Mouse (Mus musculus) urinary bladder, postnatal 0 days (tissue): ENCODE results near the gene Supt5. TPM values are rescaled to one million over a fixed set of nuclear protein-coding genes. Genes with fewer than 3 reads are reported as not detected.

Experiments used
- polyA plus RNA-seq: library from polyadenylated mRNA; unstranded; fragments of >200 nt; fragmentation: Nextera tagmentation; extraction: Ambion mirVana; gene quantifications from 2 replicates; pipeline ENCODE4 v1.2.1, GENCODE M21; 2015

The Supt5 gene
- polyA plus RNA-seq = 43.2 and 47.1 TPM in 2 replicates

GRCm38 (mm10) chr7:28338108-28338998 lies at the start of gene Supt5:
TSS of gene Supt5 (minus strand) at chr7:28338746.

GRCm38 (mm10) chr7:28380237-28381016 lies 41.9 kb upstream of the Supt5 start, which contains the start of gene Zfp36:
TSS of gene Zfp36 (minus strand) at chr7:28380253.

DNA sequence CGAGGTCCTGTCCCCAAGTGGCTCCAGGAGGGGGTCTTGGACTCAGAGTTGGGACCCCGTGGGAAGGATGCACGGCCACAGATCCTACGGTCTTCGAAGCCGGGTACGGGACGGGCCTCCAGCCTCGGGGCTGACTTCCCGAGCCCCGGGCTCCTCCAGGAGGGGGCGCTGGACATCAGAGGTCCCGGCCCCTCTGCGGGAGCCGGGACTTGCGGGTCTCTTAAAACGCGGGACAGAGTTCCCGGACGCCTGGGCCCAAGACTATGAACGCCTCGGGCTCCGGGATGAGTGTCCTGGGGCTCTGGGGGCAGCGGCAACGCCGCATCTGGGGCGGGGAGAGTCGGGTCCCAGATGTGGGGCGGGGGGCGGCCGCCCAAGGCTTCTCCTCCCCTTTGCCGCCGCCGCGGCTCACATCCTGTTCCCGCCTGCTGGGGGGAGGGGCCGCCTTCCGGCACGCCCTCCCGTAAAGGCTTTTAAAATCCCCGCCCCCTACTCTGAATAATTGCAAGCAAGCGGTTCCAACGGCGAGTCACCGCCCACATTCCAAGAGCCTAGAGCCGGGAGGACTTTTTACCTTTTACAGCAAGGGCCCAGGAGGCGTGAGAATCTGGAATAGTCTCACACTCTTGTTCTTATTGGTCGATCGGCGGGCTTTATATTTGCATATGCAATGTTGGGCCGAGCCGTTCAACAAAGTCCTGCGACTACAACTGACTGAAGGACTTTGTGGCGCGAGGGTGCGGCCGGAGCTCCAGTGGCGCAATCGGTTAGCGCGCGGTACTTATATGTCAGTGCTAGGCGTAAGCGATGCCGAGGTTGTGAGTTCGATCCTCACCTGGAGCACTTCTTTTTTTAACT lies 33.9 kb upstream of the Supt5 start, which contains the start of gene Plekhg2:
TSS of gene Plekhg2 (minus strand) at position 349 of the 858 bp plus-strand sequence.

DNA sequence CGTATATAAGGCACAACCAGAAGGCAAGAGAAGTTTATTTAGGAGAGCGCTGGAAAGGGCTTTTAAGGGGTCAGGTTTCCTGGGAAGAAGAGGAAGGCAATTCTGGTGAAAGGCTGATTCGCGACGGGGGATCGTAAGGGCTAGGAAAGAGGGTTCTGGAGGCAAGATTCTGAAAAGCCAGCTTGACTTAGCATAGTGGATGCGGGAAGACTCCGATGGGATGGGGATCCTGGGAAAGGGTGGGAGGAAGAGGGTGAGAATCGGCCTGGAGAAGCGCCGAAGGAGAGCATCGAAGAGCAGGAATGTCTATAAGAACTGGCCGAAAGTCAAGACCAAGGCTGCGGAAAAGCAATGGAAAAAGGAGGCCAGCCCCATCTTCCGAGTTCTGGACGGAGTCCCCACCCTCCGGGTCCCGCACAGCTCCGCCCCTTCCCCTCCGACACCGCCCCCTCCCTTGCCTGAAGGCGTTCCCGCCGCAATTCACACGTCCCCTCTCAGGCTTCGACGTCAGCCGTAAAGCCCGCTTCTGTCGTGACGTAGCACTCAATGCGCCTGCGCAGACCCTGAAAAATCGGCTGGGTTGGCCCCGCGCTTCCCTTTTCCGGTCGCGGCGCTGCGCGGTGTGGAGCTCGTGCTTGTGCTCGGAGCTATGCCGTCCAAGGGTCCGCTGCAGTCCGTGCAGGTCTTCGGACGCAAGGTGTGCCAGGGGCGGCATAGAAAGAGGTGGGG lies 11.8 kb upstream of the Supt5 start, which contains the start of gene Rps16:
TSS of gene Rps16 (plus strand) at position 498 of the 729 bp plus-strand sequence.

GRCm38 (mm10) chr7:28311926-28312543 lies 26.5 kb downstream of the Supt5 start, which contains the start of gene Timm50:
TSS of gene Timm50 (minus strand) at chr7:28312072.

DNA sequence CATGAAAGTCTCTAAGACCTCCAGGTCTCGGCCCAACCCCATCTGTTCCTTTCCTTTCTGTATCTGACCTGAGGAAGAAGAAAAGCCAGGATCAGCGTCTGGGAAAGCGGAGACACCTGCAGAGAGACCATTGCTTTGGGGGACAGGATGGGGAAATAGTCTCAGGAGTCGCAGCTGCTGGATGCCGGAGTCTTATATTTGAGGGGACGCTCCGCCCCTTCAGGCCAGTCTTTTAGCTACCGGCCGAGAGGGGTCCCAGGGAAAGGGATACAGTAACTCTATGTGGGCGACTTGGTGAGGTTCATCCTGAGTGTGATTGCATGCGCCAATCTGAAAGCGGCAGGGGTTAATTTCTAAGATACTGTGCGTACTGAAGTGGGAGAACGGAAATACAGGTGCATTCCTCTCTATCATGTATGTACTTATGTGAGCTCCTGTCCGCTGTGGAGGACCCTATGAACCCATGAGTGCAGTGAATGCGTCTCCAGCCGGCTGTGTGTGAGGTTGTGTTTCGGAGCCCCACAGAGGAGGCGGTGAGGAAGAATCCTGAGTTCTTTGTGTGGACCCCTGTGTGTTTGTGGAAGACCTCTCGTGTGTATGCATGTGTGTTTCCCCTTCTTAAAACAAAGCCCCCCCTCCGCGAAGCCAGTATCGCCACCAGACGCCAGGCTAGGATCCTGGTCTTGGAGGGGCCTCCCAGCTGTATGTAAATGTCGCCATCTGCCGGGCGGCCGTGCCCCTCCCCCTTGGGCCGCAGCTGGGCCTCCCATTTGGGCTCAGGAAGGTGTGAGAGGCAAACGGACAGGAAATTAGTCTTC lies 36.7 kb downstream of the Supt5 start, which contains the start of gene Dll3:
TSS of gene Dll3 (minus strand) at position 623 of the 818 bp plus-strand sequence.

GRCm38 (mm10) chr7:28290638-28291590 lies 47.6 kb downstream of the Supt5 start, which contains the start of gene Selenov:
TSS of gene Selenov (minus strand) at chr7:28291186.

GRCm38 (mm10) chr7:28277615-28278278 lies 60.8 kb downstream of the Supt5 start, which contains the start of gene Eid2b:
TSS of gene Eid2b (plus strand) at chr7:28277739.

DNA sequence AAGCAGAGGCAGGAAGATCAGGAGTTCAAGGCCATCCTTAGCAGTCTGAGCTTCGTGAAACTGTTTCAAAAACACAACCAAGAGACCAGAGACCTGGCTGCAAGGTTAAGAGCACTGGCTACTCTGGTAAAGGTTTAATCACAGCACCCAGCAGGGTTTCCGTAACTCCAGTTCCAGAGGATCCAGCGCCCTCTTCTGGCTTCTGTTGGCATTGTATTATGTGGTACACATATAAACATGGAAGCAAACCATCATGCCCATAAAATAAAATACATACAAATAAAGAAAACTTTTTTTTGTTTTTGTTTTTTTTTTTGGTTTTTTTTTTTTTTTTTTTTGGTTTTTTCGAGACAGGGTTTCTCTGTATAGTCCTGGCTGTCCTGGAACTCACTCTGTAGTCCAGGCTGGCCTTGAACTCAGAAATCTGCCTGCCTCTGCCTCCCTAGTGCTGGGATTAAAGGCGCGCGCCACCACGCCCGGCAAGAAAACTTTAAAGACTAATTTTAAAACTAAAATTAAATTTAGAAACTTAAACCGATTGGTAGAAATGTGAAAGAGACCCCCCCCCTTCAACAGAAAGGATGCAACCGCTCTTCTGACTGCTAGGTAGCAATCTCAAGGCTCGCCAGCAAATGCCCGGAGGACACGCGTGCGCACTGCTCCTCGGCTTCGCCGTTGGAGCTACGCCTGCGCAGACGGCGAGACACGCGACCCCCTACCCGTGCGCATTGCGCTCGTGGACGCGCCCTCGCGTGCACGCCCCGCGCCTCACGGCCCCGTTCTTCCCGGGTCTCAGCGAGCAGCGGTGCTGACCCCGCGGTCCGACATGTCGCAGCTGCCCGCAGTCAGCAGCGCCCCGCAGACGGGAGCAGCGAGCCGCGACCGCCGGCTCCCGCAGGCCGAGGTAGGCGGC lies 71.2 kb downstream of the Supt5 start, which contains the start of gene Eid2:
TSS of gene Eid2 (plus strand) at position 753 of the 913 bp plus-strand sequence.

Other genes starting within 250 kb of the Supt5 start
- gene 9530053A07Rik, start 209.3 kb downstream of the Supt5 start, polyA plus RNA-seq = 0.07 and 0.08 TPM in 2 replicates
- gene Fbl, start 169.0 kb downstream of the Supt5 start, polyA plus RNA-seq = 56.9 and 59.0 TPM in 2 replicates
- gene Dyrk1b, start 159.3 kb downstream of the Supt5 start, polyA plus RNA-seq = 5.0 and 7.3 TPM in 2 replicates
- 2.6 and 4.0 TPM in 2 replicates for gene Eid2, start 70.9 kb downstream of the Supt5 start, polyA plus RNA-seq
- gene Eid2b, start 61.0 kb downstream of the Supt5 start, polyA plus RNA-seq = 7.9 and 9.2 TPM in 2 replicates
- 0.37 TPM in 1 of 2 replicates, not detected in the other for gene Selenov, start 47.6 kb downstream of the Supt5 start, polyA plus RNA-seq
- 0.17 TPM in 1 of 2 replicates, not detected in the other for gene Dll3, start 36.5 kb downstream of the Supt5 start, polyA plus RNA-seq
- gene Timm50, start 26.7 kb downstream of the Supt5 start, polyA plus RNA-seq = 59.0 and 64.6 TPM in 2 replicates
- gene Rps16, start 11.9 kb upstream of the Supt5 start, polyA plus RNA-seq = 718 and 753 TPM in 2 replicates
- gene Plekhg2, start 33.9 kb upstream of the Supt5 start, polyA plus RNA-seq = 47.1 and 61.8 TPM in 2 replicates
- gene Zfp36, start 41.5 kb upstream of the Supt5 start, polyA plus RNA-seq = 49.3 and 49.5 TPM in 2 replicates
- 31.0 and 32.3 TPM in 2 replicates for gene Med29, start 54.0 kb upstream of the Supt5 start, polyA plus RNA-seq
- 59.8 and 81.5 TPM in 2 replicates for gene Paf1, start 54.2 kb upstream of the Supt5 start, polyA plus RNA-seq
- gene Gmfg, start 98.7 kb upstream of the Supt5 start, polyA plus RNA-seq = 15.1 and 21.8 TPM in 2 replicates
- 1.3 and 1.4 TPM in 2 replicates for gene Lrfn1, start 113.2 kb upstream of the Supt5 start, polyA plus RNA-seq
- not detected in 2 replicates for gene Ifnl2, start 171.7 kb upstream of the Supt5 start, polyA plus RNA-seq
- not detected in 2 replicates for gene Ifnl3, start 184.1 kb upstream of the Supt5 start, polyA plus RNA-seq
- gene Sycn, start 202.1 kb upstream of the Supt5 start, polyA plus RNA-seq = not detected in 2 replicates
- 0.24 and 0.51 TPM in 2 replicates for gene Nccrp1, start 208.5 kb upstream of the Supt5 start, polyA plus RNA-seq